Mouse (Mus musculus) olfactory bulb, adult 2 months (tissue): ENCODE results near the gene Hsp90ab1. TPM values are rescaled to one million over a fixed set of nuclear protein-coding genes. Genes with fewer than 3 reads are reported as not detected.

Experiments
- H3K27ac ChIP-seq: fragments of 200-500 bp; 2 replicates; pipeline ENCODE4 v1.5.1; 2012; ENCODE audit warnings: low read depth, low read length; ENCODE audit not compliant: insufficient read depth
- H3K4me1 ChIP-seq: fragments of 200-500 bp; 2 replicates; pipeline ENCODE4 v1.6.1; 2012; ENCODE audit warnings: low read length; ENCODE audit not compliant: control insufficient read depth, insufficient read depth
- H3K4me3 ChIP-seq: fragments of 200-500 bp; 2 replicates; pipeline ENCODE4 v1.5.1; 2012; ENCODE audit warnings: mild to moderate bottlenecking, low read depth, low read length, moderate library complexity; ENCODE audit not compliant: insufficient read depth
- CTCF ChIP-seq: fragments of 200-500 bp; IDR thresholded peaks from 2 replicates; pipeline ENCODE4 v1.5.1; 2012; ENCODE audit warnings: low read depth, mild to moderate bottlenecking, low read length, moderate library complexity; ENCODE audit not compliant: insufficient read depth
- POLR2A ChIP-seq: fragments of 200-500 bp; IDR thresholded peaks from 2 replicates; pipeline ENCODE4 v1.6.1; 2012; ENCODE audit warnings: mild to moderate bottlenecking, low read depth, low read length, moderate library complexity; ENCODE audit not compliant: insufficient read depth
- WGBS: fragments of 180-500 bp; shearing (Covaris S2); methylation state at CpG from one replicate; pipeline ENCODE4 v1.1.7; 2018; 5-methylcytosine and 5-hydroxymethylcytosine counted together
- polyA plus RNA-seq: library from polyadenylated mRNA; stranded (reverse); fragments of >200 nt; gene quantifications from 2 replicates; pipeline ENCODE4 v1.2.4, GENCODE M21; 2012; ENCODE audit warnings: low replicate concordance; ENCODE audit not compliant: missing spikeins, insufficient read depth, insufficient read length

The Hsp90ab1 gene
- polyA plus RNA-seq, 1 experiment, result 1,562 TPM

GRCm38 (mm10) chr17:45584096-45584896 is 11.2 kb upstream of the Hsp90ab1 start:
- H3K4me3 ChIP-seq, result no peak overlapping the region
- peak overlapping the region; percentile 43 for H3K27ac ChIP-seq
- 36% methylated on average over 12 of the region's 12 CpGs for WGBS
- H3K4me1 ChIP-seq, result peaks cover 24% of the 10 kb centered on the region
- TF ChIP-seq POLR2A, result no peak
- no peak for TF ChIP-seq CTCF

DNA sequence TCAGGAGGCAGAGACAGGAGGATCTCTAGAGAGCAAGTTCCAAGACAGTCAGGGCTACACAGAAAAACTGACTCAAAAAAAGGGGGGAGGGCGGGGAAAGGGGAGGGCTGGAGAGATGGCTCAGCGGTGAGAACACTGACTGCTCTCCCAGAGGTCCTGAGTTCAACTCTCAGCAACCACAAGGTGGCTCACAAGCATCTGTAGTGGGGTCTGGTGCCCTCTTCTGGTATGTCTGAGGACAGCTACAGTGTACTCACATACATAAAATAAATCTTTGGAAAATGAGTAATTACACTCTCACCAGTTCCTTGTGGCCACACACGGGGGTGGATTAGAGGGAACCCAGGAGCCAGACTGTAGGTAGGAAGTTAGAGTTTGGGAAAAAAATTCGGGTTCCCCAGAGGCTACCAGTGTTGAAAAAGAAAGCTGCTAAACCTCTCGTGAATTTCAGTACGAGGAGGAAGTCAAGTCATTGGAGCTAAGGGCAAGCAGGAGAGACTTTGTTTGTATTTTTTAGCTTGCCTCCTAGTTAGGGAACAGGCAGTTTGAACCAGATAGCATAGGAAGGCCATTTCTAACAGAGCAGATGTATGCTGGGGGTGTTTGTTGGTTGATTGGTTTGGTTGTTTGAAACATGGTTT is 9.8 kb upstream of the Hsp90ab1 start:
- Histone ChIP-seq H3K4me1 (peaks cover 24% of the 10 kb centered on the region), H3K4me3 (no peak overlapping the region), H3K27ac (no peak overlapping the region)
- WGBS, result 62% methylated on average over 6 of the region's 6 CpGs
- TF ChIP-seq POLR2A, result no peak
- TF ChIP-seq CTCF, result no peak

DNA sequence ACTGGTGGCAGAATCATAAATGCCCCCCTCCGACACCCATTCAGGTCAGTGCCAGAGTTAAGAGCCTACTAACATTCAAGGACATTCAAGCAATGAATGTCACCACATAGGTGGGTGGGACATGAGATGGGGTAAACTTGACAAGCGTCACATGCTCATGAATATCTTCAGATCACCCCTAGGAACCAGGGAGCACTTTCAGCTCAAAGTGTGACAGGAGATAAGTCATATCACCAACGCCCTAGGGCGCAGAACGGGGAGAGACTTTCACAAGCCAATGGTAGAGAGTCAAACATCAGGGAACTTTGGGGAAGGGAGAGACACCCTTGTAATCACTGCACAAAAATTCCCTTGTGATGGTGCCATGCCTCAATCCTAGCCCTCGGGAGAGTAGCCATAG is 9.1 kb upstream of the Hsp90ab1 start:
- H3K4me1 ChIP-seq, result peaks cover 24% of the 10 kb centered on the region
- no peak overlapping the region for H3K4me3 ChIP-seq
- whole genome bisulfite sequencing, result 95% methylated on average over 6 of the region's 6 CpGs
- no peak for TF ChIP-seq POLR2A
- no peak for TF ChIP-seq CTCF
- H3K27ac ChIP-seq, result no peak overlapping the region

DNA sequence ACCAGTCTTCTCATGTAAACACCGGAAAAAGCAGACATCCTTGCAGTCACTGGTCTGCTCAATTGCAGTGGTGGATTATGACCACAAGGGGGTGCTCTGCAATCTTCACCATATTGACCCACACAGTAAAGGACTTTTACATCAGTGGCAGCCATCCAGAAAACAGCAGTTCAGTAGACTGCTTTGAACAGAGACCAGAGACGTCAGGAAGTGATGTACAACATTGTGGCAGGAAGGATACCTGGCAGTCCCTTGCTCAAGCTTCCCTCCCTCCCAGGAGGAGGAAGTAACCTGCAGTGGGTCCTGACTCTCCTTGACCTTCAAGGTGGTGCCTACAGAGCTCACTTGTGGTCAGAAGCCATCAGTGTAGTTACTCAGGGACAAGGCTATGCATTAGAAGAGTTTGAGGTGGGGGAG is 8.5 kb upstream of the Hsp90ab1 start:
- peaks cover 24% of the 10 kb centered on the region for H3K4me1 ChIP-seq
- H3K4me3 ChIP-seq, result no peak overlapping the region
- 10% methylated on average over 2 of the region's 2 CpGs for WGBS
- no peak overlapping the region for H3K27ac ChIP-seq
- TF ChIP-seq POLR2A (no peak), CTCF (peak; percentile 32; the same call in 1 of the 2 replicates)

GRCm38 (mm10) chr17:45580958-45581477 is 7.9 kb upstream of the Hsp90ab1 start:
- no peak for TF ChIP-seq CTCF
- no peak for TF ChIP-seq POLR2A
- Histone ChIP-seq H3K27ac (no peak overlapping the region), H3K4me3 (no peak overlapping the region), H3K4me1 (peaks cover 22% of the 10 kb centered on the region)
- WGBS, result 33% methylated on average over 12 of the region's 12 CpGs

DNA sequence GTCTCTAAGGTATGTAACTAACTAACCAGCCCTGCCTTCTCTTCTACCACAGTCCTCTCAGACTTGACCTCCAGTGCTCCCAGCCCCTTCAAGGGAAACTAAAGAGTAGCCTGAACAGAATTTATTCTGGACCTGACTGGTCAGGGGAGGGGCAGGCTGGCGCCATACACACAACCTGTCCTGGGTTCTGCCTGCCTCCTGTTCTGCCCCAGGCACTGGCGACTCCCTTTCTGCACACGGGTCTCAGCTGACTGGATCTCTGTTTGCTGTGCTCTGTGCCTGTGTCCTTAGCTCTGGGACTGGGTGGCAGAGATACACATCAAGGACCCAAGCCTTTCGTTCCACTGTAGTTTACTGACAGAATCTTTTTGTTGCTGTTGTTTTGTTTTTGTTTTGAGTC is 6.5 kb upstream of the Hsp90ab1 start:
- whole genome bisulfite sequencing, result 83% methylated on average over 4 of the region's 4 CpGs
- no peak overlapping the region for H3K27ac ChIP-seq

DNA sequence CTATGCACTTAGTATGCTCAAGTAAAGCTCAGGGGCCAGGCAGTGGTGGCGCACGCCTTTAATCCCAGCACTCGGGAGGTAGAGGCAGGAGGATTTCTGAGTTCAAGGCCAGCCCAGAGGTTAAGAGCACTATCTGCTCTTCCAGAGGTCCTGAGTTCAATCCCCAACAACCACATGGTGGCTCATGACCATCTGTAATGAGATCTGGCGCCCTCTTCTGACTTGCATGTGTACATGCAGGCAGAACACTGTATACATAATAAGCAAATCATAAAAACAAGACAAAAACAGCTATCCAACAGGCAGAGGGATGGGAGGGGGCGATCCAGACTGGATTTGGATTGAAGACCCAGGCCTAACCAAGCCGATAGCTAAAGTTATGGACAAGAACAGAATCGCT is 5.8 kb upstream of the Hsp90ab1 start:
- Histone ChIP-seq H3K4me1 (peaks cover 12% of the 10 kb centered on the region), H3K4me3 (no peak overlapping the region), H3K27ac (no peak overlapping the region)
- 79% methylated on average over 7 of the region's 7 CpGs for WGBS
- no peak for TF ChIP-seq CTCF

More for the DNA sequence above, 6.5 kb upstream of the Hsp90ab1 start:
- H3K4me1 ChIP-seq, result peaks cover 12% of the 10 kb centered on the region
- no peak for TF ChIP-seq CTCF
- TF ChIP-seq POLR2A, result no peak
- H3K4me3 ChIP-seq, result no peak overlapping the region

DNA sequence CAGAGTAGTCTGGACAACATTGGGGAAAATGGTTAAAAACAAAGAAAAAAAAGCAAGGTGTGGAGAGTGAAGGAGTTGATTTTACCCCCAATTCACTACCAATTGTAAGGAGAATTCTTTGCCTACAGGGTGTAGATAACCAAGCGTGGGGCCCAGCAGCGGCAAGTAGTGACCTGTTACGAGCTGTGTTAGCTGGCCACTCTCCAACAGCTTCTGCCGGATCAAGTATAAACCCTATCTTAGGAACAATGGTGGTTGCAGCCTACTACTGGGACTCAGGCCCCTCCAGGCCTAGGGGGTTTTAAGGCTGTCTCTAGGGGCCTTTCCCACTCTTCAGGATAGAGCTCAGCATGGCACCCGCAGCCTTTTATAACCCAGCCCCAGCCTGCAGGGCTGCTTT is 5.2 kb upstream of the Hsp90ab1 start:
- Histone ChIP-seq H3K27ac (no peak overlapping the region), H3K4me1 (peaks cover 12% of the 10 kb centered on the region), H3K4me3 (no peak overlapping the region)
- 67% methylated on average over 5 of the region's 5 CpGs for WGBS
- TF ChIP-seq POLR2A (no peak), CTCF (no peak)

- TF ChIP-seq CTCF, result no peak
- TF ChIP-seq POLR2A, result no peak
- H3K27ac ChIP-seq, result peak overlapping the region; percentile 100
- 85% methylated on average over 8 of the region's 8 CpGs for WGBS
Measured at GRCm38 (mm10) chr17:45575123-45575897, 2.2 kb upstream of the Hsp90ab1 start.

More at GRCm38 (mm10) chr17:45575123-45575897, 2.2 kb upstream of the Hsp90ab1 start:
- H3K4me1 ChIP-seq, result peaks cover 9% of the 10 kb centered on the region
- no peak overlapping the region for H3K4me3 ChIP-seq
